Mouse (Mus musculus) monocyte, adult 5-6 weeks (primary cell): ENCODE data around the gene Uvrag. TPM values are rescaled to one million over a fixed set of nuclear protein-coding genes. Genes with fewer than 3 reads are reported as not detected.

ENCODE experiments used
- ATAC-seq: fragments of 153-309, 156-312 bp; replicated peaks from 2 replicates; pipeline ENCODE4 v1.8.0; 2017; ENCODE audit warnings: mild to moderate bottlenecking; ENCODE audit not compliant: low TSS enrichment, insufficient number of reproducible peaks, severe bottlenecking, poor library complexity, low FRiP score
- total RNA-seq: library from RNA; stranded (forward); fragments of 200-1000, 200-491, 200-594 nt; gene quantifications from 3 replicates; pipeline ENCODE4 v1.2.3, GENCODE M21; 2017

The Uvrag gene
- total RNA-seq, 1 experiment from 2014 or later: 92.1 TPM

GRCm38 (mm10) chr7:98935193-98935592, 205.7 kb downstream of the Uvrag start:
- no peak for ATAC-seq

- ATAC-seq: no peak
Measured at GRCm38 (mm10) chr7:98928336-98929025, 212.5 kb downstream of the Uvrag start.

- ATAC-seq: no peak
Measured at GRCm38 (mm10) chr7:98926906-98927528, 213.9 kb downstream of the Uvrag start.

- ATAC-seq: no peak
Measured at GRCm38 (mm10) chr7:98924380-98924869, 216.5 kb downstream of the Uvrag start.

- no peak for ATAC-seq
Measured at GRCm38 (mm10) chr7:98922984-98923383, 218.0 kb downstream of the Uvrag start.

GRCm38 (mm10) chr7:98917407-98917806, 223.5 kb downstream of the Uvrag start:
- no peak for ATAC-seq

- ATAC-seq: no peak
Measured at GRCm38 (mm10) chr7:98916581-98916980, 224.4 kb downstream of the Uvrag start.

- no peak for ATAC-seq
Measured at GRCm38 (mm10) chr7:98912953-98913360, 228.0 kb downstream of the Uvrag start.

GRCm38 (mm10) chr7:98911276-98911675, 229.7 kb downstream of the Uvrag start:
- ATAC-seq: no peak

GRCm38 (mm10) chr7:98910712-98911111, 230.2 kb downstream of the Uvrag start:
- ATAC-seq: no peak

- ATAC-seq: no peak
Measured at GRCm38 (mm10) chr7:98910164-98910563, 230.8 kb downstream of the Uvrag start.

GRCm38 (mm10) chr7:98907476-98907875, 233.5 kb downstream of the Uvrag start:
- no peak for ATAC-seq

- ATAC-seq: no peak
Measured at GRCm38 (mm10) chr7:98904659-98905362, 236.1 kb downstream of the Uvrag start.

GRCm38 (mm10) chr7:98903884-98904283, 237.1 kb downstream of the Uvrag start:
- ATAC-seq: no peak

- ATAC-seq: no peak
Measured at GRCm38 (mm10) chr7:98901120-98901519, 239.8 kb downstream of the Uvrag start.

GRCm38 (mm10) chr7:98899815-98900214, 241.1 kb downstream of the Uvrag start:
- ATAC-seq: no peak

GRCm38 (mm10) chr7:98897323-98897722, 243.6 kb downstream of the Uvrag start:
- no peak for ATAC-seq

GRCm38 (mm10) chr7:98895501-98896095, 245.3 kb downstream of the Uvrag start:
- no peak for ATAC-seq

GRCm38 (mm10) chr7:98894768-98895167, 246.2 kb downstream of the Uvrag start:
- ATAC-seq: no peak
